Mouse (Mus musculus) cerebellum, adult 11-12 months (tissue): ENCODE data around the gene Tex44.

ENCODE experiments used
- DNase-seq: peaks from one replicate; pipeline ENCODE4 v3.0.0; 2022

The Tex44 gene

DNA sequence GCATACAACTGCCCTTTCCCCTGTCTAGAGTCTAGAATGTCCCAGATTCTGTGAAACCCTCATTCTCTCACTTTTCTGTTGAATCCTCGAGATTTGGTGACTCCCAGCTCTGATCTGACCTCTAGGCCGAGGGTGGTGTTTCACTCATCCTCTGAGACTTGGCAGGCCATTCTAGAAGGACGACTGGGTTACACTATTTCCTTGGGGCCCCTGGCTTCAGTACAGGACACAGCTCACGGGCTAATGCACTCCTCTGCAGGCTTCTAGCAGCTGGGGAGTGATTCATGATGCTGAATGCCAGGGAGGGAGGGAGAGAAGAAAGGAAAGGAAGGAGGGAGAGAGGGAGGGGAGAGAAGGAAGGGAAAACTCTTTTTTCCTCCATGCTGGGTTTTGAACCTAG lies 22.1 kb downstream of the Tex44 start:
- DNase-seq, result no peak

DNA sequence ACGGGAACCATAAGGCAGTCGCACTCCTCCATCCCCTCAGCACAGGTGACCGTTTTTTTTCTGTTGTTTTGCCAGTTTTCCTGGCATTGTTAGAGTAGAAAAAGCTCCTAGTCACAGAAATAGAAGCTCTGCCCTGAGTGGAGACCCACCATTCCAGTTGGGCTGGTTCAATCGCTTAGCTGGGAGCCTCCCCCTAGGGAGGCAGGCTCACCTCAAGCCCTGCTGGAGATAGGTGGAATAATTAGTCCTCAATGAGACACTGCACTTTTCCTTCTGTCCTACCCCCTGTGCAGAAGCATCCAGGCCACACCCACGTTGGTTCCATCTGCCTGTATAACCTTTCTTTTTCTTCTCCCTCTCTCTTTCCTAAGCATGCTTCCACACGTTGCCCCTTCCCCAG lies 23.8 kb downstream of the Tex44 start:
- DNase-seq, result no peak

DNA sequence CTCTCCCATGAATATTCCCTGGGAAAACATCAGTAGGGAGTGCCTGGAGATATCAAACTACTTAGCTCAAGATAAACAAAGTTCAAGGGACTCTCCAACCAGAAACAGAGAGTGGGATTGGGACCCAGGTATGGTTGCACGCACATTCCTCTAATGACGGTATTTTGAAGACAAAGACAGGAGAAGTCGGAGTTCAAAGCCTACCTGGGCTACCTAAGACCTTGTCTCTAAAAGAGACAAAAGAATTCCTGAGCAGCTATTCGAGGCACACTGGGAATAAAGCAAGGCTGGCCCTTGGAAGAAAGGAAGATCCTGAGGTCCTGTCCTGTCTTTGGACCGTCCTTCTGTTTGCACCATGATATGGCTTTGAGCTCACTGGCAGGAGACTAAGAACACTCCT lies 26.6 kb downstream of the Tex44 start:
- DNase-seq, result no peak

DNA sequence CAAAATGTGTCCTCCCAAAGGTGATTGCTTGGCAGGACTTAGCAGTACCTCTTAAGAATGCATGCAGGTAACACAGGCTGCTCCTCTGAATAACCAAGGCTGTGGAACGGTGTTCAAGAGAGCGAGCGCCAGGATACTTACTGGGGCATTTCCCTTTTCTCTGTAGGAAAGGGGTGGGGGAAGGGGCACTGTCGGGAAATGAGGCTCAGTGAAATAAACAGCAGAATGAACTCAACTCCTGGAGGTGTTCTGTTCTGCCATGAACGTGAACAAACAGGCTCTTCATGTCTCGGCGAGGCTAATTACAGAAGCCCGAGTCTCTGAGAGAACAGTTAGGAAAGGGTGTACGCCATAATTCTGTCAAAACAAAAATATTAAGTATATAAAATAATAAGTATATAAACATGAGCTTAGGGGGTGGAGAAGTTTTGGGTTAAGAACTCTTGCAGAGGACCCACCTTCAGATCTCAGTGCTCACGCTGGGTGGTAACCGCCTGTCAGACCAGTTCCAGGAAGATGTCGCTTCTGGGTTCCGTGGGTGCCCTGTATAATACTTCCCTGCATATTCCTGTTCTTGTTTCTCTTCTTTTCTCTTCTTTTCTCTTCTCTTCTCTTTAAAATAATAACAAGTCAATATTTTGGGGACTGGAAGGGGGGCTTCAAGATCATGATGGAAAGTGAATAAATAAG lies 30.9 kb downstream of the Tex44 start:
- no peak for DNase-seq

DNA sequence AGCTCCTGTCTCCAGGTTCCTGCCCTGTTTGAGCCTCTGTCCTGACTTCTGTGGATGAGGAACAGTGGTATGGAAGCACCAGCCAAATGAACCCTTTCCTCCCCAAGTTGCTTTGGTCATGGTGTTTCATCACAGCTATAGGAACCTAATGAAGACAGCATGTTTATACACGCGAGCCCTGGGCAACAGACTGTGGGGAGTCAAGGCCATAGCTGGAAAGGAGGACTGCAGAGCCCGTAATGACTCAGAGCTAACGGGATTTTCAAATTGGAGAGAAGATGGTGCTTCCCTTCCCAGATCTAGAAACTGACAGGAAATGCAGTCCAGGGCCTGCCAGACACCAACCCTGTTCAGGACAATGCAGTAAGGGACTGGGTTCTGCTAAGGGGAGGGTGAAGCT lies 33.2 kb downstream of the Tex44 start:
- DNase-seq, result no peak

DNA sequence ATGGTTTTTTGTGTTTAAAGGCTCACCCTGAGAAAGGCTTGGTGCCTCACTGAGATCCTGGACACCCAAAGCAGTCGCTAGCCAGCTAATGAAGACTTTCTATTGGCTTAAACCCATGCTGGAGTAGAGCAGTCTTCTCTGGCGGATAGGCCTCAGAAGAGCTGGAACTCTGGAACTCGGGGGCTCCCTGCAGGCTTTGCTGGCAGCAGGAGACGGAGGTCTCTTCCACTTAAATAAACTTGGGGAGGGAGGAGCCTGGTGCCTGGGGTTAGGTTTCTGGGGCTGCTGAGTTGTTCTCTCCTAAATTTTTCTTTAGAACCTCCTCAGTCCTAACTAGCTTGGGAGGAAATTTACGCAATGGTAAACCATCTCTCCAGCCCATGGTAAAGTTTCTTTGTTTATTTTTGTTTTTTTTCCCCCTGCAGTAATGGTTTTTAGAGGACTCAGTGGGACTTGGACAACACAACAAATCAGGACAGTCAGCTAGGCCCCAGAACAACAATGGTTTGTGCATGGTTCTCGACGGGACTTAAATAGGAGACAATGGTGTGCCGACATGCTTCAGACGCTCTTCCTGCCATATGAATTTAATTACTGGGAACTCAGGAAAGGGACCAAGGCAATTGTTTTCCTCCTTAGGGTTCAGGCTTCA lies 38.2 kb downstream of the Tex44 start:
- no peak for DNase-seq

DNA sequence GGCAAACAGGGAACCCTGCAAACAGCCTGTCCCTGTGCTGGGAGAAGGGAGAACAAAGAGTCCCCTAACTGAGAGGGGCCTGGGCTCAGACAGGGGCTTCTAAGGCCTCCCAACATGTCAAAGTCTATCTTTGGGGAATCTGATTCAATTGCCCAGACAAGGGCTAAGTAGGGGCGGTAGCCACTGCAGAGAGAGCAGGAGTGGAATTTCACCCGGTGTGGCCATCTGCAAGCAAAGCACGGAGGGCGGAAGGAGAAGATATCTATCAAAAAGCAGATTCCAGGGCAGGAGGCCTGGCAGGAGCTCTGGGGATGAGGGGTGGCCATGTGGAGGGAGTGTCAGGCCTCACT lies 38.7 kb downstream of the Tex44 start:
- DNase-seq, result no peak

DNA sequence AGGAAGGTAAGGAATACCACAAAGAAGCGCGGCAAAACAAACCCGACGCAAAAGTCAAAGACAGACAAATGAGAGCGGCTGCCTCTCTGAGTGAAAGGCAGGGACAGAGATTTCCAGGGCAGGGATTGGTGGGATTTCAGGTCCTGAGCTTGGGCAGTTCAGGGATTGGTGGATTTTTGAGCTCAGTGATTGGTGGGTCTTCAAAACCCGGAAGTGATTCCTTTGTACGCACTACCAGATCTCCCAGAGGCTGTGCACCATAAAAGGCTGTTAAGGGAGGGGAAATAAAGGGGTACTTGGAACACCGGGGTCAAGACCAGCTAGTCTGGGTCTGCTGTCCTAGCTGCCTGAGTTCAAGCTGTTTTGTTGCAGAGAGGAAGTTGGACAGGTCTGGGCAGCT lies 41.3 kb downstream of the Tex44 start:
- no peak for DNase-seq

DNA sequence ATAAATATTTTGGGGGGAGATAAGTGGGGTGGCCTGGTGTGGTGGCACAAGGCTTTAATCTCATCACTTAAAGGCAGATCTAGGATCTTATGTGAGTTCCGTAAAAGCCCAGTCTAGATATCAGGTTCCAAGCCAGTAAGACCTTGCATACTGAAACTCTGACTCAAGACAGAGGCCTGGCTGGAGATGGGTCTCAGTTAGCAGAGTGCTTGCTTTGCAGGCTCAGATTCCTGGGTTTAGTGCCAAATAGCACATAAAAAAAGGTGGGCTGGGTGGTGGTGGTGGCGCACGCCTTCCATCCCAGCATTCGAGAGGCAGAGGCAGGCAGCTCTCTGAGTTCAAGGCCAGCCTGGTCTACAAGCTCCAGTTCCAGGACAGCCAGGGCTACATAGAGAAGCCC lies 43.7 kb downstream of the Tex44 start:
- no peak for DNase-seq

DNA sequence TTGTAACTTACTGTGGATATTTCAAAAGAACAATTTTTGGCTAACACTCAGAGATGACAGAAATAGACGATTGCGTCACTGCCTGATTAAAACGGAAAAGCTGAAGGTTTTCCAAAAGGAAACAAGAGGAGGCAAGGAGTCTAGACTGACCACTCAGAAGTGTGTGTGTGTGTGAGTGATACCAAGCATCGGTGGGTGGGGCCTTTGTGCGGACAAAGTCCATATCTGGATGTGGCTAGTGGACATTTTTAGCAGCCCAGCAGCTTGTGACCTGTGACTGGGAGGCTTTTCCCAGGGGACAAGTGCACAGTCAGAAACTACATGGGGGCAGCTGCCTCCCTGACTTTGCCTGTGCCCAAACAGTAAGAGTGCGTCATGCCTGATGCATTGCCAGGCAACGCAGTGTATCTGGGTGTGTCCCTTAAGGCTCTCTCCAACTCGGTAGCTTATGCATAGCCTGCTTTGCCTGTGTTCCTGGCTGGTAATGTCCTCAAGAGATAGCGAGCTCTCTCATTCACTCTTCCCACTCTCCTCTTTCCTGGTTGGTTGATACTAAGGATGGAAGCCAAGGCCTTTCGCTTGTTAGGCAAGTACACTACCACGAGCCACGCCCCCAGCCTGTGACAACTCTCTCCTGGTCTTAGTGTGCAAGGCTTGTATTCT lies 44.5 kb downstream of the Tex44 start:
- DNase-seq, result peak; percentile 72

DNA sequence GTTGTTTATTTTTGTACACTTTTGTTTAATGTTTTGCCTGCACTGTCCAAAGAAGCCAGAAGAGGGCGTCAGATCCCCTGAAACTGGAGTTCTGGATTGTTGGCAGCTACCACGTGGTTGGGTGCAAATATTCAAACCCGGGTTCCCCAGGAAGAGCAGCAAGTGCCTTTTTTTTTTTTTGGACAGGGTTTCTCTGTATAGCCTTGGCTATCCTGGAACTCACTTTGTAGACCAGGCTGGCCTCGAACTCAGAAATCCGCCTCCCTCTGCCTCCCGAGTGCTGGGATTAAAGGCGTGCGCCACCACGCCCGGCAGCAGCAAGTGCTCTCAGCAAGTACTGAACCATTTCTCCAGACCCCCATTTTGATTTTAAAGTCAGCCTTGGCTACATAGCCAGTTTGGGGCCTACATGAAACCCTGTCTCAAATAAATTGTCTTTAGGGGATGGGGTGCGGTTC lies 45.4 kb downstream of the Tex44 start:
- DNase-seq, result peak; percentile 54

DNA sequence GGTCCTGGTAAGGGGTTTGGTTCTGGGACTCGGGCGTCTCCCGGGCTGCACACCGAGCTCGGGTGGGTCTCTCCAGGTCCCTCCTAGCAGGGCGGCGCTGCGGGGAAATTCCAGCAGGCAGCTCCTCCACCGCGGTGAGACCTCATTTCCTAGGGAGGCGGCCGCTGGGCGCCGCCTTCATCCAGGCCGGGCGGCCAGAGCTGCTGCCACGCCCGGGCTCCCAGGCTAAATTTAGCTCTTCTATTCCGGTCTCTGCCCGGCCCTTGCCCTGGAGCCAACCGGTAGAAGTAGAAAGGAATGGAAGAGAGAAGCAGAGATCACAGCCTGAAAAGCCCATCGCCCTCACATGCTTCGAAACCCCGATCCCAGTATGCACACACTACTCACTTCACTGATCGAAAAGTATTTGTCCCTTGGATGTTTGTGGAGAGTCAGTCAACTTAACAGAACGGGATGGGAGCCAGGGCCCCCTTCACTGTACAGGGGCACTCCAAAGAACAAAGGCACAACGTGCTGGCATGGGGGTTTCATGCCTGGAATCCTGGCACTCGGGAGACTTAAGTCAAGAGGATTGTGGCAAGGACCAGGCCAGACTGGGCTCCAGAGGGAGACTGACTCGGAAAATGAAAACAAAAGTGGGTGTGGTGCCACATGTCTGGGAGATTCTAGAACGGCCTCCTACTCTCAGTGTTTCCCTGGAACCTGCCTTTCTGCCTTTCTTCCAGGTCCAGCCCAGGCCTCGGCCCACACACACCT lies 46.2 kb downstream of the Tex44 start:
- DNase-seq, result peak; percentile 76

DNA sequence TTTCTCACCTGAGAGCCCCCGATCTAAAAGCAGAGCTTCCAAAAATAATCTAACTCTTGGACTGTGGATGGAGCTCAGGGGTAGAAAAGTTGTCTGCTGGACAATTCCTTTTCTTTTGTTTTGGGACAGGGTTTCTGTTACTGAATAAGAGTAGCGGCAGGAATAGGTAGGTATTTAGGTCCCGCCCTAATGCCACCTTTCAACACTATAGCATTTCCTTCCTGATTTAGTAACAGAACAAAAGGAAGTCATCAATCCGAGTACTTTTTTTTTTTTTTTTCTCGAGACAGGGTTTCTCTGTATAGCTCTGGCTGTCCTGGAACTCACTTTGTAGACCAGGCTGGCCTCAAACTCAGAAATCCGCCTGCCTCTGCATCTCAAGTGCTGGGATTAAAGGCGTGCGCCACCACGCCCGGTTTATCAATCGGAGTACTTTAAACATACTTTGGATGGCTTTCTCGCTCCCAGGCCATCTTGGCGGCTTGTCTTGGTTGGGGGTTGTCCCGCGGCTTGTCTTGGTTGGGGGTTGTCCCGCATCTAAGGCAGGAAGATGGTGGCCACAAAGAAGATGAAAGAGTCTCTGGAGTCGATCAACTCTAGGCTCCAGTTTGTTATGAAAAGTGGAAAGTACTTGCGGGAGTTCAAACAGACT lies 47.1 kb downstream of the Tex44 start:
- DNase-seq, result no peak
